Mouse (Mus musculus) lung, embryonic 15.5 days (tissue): ENCODE data around the gene Depdc5. TPM values are rescaled to one million over a fixed set of nuclear protein-coding genes. Genes with fewer than 3 reads are reported as not detected.
"Not testable (repeated sequence)": the region's sequence is repeated elsewhere in the genome, so short reads cannot be mapped to it uniquely, and the experiment has no call there.

Experiments
- ATAC-seq: fragments of 200-750 bp; cut with Nextera tagmentation; 2 replicates; pipeline ENCODE4 v1.8.0; 2017; ENCODE audit warnings: moderate number of reproducible peaks, borderline replicate concordance; ENCODE audit not compliant: low FRiP score, low TSS enrichment; ENCODE audit errors: extremely low read depth
- H3K27ac ChIP-seq: fragments of 300-500 bp; sonication (generic); 2 replicates; pipeline ENCODE4 v1.5.1; 2015; ENCODE audit warnings: moderate library complexity, mild to moderate bottlenecking, inconsistent platforms
- H3K27me3 ChIP-seq: fragments of 300-500 bp; sonication (generic); 2 replicates; pipeline ENCODE4 v1.6.1; 2015; ENCODE audit warnings: inconsistent platforms
- H3K36me3 ChIP-seq: fragments of 300-500 bp; sonication (generic); 2 replicates; pipeline ENCODE4 v1.6.1; 2015; ENCODE audit warnings: inconsistent platforms
- H3K4me1 ChIP-seq: fragments of 300-500 bp; sonication (generic); 2 replicates; pipeline ENCODE4 v1.6.1; 2015; ENCODE audit warnings: inconsistent platforms
- H3K4me2 ChIP-seq: fragments of 300-500 bp; sonication (generic); 2 replicates; pipeline ENCODE4 v1.6.1; 2015; ENCODE audit warnings: inconsistent platforms, mild to moderate bottlenecking, moderate library complexity
- H3K4me3 ChIP-seq: fragments of 300-500 bp; sonication (generic); 2 replicates; pipeline ENCODE4 v1.5.1; 2015; ENCODE audit warnings: mild to moderate bottlenecking, inconsistent platforms
- H3K9ac ChIP-seq: fragments of 300-500 bp; sonication (generic); 2 replicates; pipeline ENCODE4 v1.6.1; 2015; ENCODE audit warnings: inconsistent platforms
- H3K9me3 ChIP-seq: fragments of 300-500 bp; sonication (generic); 2 replicates; pipeline ENCODE4 v1.6.1; 2016; ENCODE audit warnings: inconsistent platforms
- WGBS: fragments of 180-500 bp; shearing (Covaris S2); methylation state at CpG from one replicate; pipeline ENCODE4 v1.1.7; 2015; 5-methylcytosine and 5-hydroxymethylcytosine counted together
- polyA plus RNA-seq: library from polyadenylated mRNA; unstranded; fragments of >200 nt; fragmentation: Nextera tagmentation; extraction: Ambion mirVana; gene quantifications from 2 replicates; pipeline ENCODE4 v1.2.1, GENCODE M21; 2015

The Depdc5 gene
- polyA plus RNA-seq, 1 experiment from 2014 or later, result 27.2 TPM

DNA sequence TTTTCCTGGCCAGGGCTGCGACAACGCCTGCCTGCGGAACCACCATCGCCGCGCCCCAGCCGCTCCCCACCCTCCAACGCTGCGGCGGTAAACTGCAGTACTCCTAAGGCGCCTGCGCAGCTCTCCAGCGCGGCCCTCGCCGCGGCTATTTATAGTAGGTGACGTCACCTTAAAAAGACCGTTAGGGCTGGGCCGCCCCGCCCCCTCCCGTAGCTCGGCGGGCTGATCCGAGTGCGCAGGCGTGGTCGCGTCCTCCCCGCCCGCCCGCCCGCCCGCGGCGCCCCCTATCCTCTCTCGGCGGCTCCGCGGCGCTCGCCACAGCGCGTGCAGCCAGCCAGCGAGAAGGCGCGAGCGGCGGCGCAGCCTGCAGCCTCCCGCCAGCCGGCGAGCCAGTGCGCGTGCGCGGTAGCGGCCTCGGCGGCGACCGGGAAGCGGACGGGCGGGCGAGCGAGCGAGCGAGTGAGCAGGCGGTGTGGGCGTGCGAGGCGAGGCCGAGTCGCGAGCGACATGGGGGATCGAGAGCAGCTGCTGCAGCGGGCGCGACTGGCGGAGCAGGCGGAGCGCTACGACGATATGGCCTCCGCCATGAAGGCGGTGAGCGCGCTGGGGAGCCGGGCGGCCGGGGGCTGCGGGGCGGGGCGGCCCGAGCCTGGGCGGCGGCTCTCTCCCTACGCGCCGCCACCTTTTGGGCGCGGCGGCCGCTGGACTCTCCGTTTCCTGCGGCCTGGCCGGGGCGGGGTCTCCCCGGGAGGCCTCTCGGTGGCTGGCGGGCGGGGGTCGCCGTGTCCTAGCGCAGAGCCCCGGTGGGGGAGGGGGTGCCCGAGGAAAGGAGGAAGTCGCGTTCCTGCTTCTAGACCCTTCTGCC, 155.3 kb downstream of the Depdc5 start, which contains the start of gene Ywhah:
TSS of gene Ywhah (plus strand) at position 256 of the 865 bp plus-strand sequence.
- 0% methylated on average over 93 of the region's 121 CpGs for WGBS

DNA sequence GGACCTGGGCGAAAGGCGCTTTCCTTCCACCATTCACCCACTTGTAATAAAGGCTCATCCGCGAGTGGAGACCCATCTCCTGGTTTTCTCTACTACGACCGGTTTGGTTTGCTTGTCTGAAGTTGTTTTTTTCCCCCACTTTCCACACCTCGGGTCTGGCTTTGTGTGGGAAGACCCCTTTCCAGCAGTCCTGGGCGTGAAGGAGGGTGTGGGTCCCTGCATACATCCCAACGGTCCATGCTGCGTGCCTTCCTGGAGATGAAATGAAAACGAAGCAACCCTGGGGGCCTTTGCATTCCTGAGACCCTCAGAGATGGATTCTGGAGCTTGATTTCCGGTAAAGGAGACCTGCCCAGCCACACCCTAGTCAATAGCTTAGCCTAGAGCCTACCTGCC, 155.9 kb downstream of the Depdc5 start:
- no peak for ATAC-seq
- H3K27me3 ChIP-seq, result no peaks in the 10 kb centered on the region
- peak overlapping the region; percentile 80 for H3K4me3 ChIP-seq
- H3K9me3 ChIP-seq, result no peaks in the 10 kb centered on the region
- H3K9ac ChIP-seq, result peak overlapping the region; percentile 92
- peaks cover 10% of the 10 kb centered on the region for H3K36me3 ChIP-seq
- WGBS, result under 1% methylated on average over 12 of the region's 12 CpGs
- peaks cover 29% of the 10 kb centered on the region for H3K4me1 ChIP-seq
- H3K27ac ChIP-seq, result peak overlapping the region; percentile 100
- H3K4me2 ChIP-seq, result peak overlapping the region; percentile 61

More for the DNA sequence above, 155.3 kb downstream of the Depdc5 start, which contains the start of gene Ywhah:
- H3K27ac ChIP-seq, result peak within 1 kb of the TSS; percentile 100
- peaks cover 5% of the 10 kb centered on the region for H3K36me3 ChIP-seq
- H3K9me3 ChIP-seq, result no peaks in the 10 kb centered on the region
- H3K9ac ChIP-seq, result peak within 1 kb of the TSS; percentile 92
- peak; percentile 98 for ATAC-seq
- peak within 1 kb of the TSS; percentile 80 for H3K4me3 ChIP-seq
- peaks cover 25% of the 10 kb centered on the region for H3K4me1 ChIP-seq
- H3K4me2 ChIP-seq, result peak within 1 kb of the TSS; percentile 77
- H3K27me3 ChIP-seq, result no peaks in the 10 kb centered on the region

DNA sequence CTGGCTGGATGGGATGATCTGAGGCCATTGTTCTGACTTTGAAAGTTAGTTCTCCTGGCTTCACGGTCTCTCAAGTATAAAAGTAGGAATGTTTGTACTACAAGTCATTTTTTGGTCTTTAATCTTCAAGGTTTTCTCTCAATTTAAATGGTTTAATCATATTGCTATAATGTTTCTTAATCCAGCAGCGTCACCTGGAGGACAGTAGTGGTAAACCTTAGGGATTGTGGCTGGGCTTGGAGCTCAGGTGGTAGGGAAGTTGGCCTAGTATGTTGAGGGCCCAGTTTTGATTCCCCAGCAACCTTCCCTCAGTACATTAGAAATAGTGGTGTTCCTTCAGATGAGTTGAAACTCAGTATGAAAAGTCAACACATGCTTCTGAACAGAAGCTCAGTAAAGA, 158.1 kb downstream of the Depdc5 start:
- Histone ChIP-seq H3K27me3 (no peaks in the 10 kb centered on the region), H3K27ac (no peak overlapping the region), H3K9me3 (no peaks in the 10 kb centered on the region), H3K4me3 (no peak overlapping the region), H3K4me1 (peaks cover 29% of the 10 kb centered on the region), H3K9ac (no peak overlapping the region), H3K36me3 (peaks cover 26% of the 10 kb centered on the region), H3K4me2 (0 out of 2 replicates have a peak overlapping the region, but pooled peaks have one; percentile 2)
- WGBS, result 84% methylated on average over 2 of the region's 2 CpGs
- no peak for ATAC-seq

DNA sequence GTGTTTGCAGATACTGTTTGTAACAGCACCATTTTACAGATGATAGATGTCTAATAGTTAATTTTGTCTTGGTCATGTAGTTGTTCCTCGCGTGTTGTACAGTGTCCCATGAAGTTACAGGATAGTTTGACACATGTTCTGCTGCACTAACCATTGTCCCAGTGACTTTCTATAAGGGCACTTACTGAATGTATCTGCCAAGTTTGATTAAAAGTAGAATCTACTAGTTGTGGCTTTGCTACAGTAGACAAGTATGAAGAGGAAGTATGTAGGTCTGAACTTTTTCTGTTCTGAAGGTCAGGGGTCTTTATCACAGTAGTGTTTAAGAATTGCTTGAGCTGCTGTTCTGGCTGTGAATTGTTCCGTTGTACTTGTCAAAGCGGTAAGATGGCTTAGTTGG, 159.8 kb downstream of the Depdc5 start:
- ATAC-seq, result no peak
- no peaks in the 10 kb centered on the region for H3K9me3 ChIP-seq
- H3K9ac ChIP-seq, result no peak overlapping the region
- no peak overlapping the region for H3K4me3 ChIP-seq
- 90% methylated on average over 4 of the region's 4 CpGs for WGBS
- peaks cover 23% of the 10 kb centered on the region for H3K4me1 ChIP-seq
- H3K4me2 ChIP-seq, result no peak overlapping the region
- H3K36me3 ChIP-seq, result peaks cover 32% of the 10 kb centered on the region
- no peak overlapping the region for H3K27ac ChIP-seq
- no peaks in the 10 kb centered on the region for H3K27me3 ChIP-seq

DNA sequence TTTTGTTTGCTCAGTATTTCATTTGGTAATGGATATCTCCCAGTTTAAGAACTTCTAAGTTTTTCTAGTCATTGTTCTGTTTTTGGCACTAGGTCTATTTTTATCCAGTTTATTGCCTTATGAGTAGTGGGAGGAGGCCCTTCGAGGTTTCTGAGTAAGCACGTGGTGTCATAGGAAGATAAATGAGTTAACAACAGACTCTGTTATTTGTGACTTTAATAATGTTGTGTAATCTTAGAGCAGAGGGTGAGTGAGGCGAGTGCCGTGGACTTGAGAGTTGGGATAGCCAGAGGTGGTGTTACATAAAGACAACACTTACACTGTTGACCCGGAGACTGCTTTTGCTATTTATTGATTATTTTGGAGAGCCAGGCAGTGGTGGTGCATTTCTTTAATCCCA, 161.0 kb downstream of the Depdc5 start:
- Histone ChIP-seq H3K4me1 (peaks cover 23% of the 10 kb centered on the region), H3K27ac (no peak overlapping the region), H3K27me3 (no peaks in the 10 kb centered on the region), H3K4me2 (no peak overlapping the region), H3K4me3 (no peak overlapping the region), H3K9me3 (no peaks in the 10 kb centered on the region), H3K36me3 (peaks cover 38% of the 10 kb centered on the region), H3K9ac (no peak overlapping the region)
- 47% methylated on average over 5 of the region's 5 CpGs for WGBS
- ATAC-seq, result no peak

DNA sequence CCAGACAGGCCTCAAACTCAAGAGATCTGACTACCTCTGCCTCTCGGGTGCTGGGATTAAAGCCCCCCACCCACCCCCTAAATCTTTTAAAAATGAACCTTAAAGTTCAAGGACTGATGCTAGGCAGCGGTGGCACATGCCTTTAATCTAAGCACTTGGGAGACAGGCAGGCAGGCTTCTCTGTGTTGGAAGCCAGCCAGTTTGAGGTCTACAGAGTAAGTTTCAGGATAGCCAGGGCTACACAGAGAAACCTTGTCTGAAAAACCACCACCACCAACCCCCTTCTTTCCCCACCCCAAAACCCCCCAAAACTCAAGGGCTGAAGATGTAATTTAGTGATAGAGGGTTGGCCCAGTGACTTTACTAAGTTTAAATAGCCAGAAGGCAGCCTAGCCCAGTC, 165.2 kb downstream of the Depdc5 start:
- Histone ChIP-seq H3K9me3 (no peaks in the 10 kb centered on the region), H3K4me1 (0 out of 2 replicates have a peak, but pooled peaks cover 4% of the 10 kb centered on the region), H3K9ac (no peak overlapping the region), H3K36me3 (peaks cover 34% of the 10 kb centered on the region), H3K4me2 (no peak overlapping the region), H3K4me3 (no peak overlapping the region), H3K27ac (no peak overlapping the region), H3K27me3 (no peaks in the 10 kb centered on the region)
- 63% methylated on average over 2 of the region's 2 CpGs for WGBS
- no peak for ATAC-seq

DNA sequence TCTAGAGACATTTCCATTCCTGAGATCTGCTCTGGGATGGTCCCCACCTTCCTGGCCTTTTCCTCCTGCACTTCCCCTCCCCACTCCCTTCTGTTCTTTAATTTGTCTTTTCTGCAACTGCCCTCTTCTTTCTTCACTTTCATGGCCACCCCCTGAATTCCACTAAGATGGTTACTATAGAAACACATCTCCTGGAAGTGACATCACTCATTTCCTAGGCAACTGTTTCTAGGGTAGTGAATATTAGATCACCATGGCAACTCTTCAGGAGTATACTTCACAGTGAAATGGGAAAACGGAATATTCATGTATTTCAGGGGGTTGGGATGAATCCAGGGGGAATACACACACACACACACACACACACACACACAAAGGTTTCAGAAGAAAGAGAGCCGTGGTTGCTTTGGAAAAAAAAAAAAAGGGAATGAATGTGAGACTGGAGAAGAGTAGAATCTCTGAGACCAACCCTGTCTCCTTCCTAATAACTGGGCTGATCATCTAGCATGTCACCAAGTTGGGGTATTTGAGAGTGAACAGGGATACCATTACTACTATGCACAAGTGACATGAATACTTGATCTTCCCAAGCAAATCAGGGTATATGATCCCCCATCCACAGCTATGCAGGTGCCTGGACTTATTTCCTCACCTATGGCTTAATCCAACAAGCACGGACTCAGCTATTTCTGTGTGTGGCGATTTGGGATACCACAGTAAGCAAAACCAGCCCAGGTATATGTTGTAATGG, 167.1 kb downstream of the Depdc5 start:
- 53% methylated on average over 4 of the region's 4 CpGs for WGBS
- Histone ChIP-seq H3K9ac (no peak overlapping the region), H3K4me3 (no peak overlapping the region), H3K27me3 (no peaks in the 10 kb centered on the region), H3K4me2 (no peak overlapping the region), H3K27ac (no peak overlapping the region), H3K4me1 (no peaks in the 10 kb centered on the region), H3K36me3 (peaks cover 21% of the 10 kb centered on the region), H3K9me3 (no peaks in the 10 kb centered on the region)
- ATAC-seq, result no peak

DNA sequence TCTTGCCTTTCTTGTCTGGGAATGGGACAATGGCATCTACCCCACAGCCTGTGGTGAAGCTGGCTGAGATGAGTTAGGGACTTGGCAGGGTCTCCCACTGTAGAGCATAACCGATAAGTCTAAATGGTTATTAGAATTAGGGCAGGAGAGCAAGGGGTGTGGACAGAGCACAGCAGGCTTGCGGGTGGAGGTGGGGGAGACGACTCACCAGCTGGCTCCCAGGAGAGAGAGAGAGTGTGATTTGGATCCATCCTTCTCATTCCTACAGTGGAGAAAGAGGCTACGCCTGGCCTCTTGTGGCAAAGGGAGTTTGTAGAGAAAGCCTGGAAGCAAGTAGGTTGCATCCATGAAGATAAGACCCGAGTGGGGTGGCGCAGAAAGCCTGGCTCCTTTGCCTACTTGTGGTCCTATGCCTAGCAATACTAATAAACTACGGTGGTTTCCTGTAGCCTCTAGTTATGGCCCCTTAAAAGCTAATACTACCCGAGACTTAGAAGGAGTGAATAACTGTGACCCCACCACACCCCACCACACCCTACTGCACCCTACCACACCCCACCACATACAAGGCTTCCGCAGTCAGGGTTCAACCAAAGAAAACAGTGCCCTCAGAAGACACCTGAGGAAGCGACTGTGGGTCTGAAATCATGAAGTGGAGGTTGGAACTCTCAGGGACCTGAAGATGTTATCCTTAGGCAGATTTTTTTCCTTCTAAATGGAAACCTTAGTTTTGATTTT, 168.7 kb downstream of the Depdc5 start:
- H3K9ac ChIP-seq, result no peak overlapping the region
- no peaks in the 10 kb centered on the region for H3K27me3 ChIP-seq
- no peak for ATAC-seq
- no peak overlapping the region for H3K4me2 ChIP-seq
- no peak overlapping the region for H3K4me3 ChIP-seq
- no peak overlapping the region for H3K27ac ChIP-seq
- H3K4me1 ChIP-seq, result no peaks in the 10 kb centered on the region
- WGBS, result 79% methylated on average over 10 of the region's 10 CpGs
- H3K9me3 ChIP-seq, result no peaks in the 10 kb centered on the region
- H3K36me3 ChIP-seq, result peaks cover 12% of the 10 kb centered on the region

DNA sequence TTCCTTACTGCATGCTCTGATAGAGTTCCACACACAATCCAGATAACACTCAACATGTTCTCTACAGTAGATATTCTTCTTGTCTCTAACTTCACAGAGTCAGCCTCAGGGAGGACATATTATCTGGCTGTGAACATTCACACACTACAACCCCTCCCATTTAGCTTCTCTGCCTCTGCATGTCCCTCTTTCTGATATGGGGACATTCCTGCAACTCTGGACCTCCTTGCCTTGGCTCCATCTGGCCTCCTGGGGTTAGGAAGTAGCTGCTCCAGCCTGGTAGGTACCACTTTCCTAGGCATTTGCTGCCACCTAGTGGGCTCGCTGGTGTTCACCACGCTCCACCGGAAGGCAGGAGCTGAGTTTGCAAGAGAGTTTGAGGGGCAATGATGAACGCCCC, 169.6 kb downstream of the Depdc5 start:
- Histone ChIP-seq H3K27me3 (no peaks in the 10 kb centered on the region), H3K9ac (no peak overlapping the region), H3K4me3 (no peak overlapping the region), H3K27ac (no peak overlapping the region), H3K9me3 (no peaks in the 10 kb centered on the region), H3K36me3 (peaks cover 8% of the 10 kb centered on the region), H3K4me1 (no peaks in the 10 kb centered on the region), H3K4me2 (no peak overlapping the region)
- ATAC-seq, result peak; percentile 67; the same call in 1 of the 2 replicates
- WGBS, result 0% methylated on average over 4 of the region's 4 CpGs

DNA sequence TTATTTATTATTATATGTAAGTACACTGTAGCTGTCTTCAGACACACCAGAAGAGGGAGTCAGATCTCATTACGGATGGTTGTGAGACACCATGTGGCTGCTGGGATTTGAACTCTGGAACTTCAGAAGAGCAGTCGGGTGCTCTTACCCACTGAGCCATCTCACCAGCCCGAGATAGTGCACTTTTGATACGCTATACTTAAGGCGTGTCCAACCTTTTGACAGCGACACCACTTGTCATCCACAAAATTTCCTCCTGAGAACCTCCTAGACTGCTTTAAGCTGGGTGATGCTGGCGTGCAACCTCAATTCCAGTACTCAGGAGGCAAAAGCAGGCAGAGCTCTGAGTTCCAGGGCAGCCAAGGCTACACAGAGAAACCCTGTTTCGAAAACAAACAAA, 170.1 kb downstream of the Depdc5 start:
- 38% methylated on average over 8 of the region's 8 CpGs for WGBS
- H3K27ac ChIP-seq, H3K4me1 ChIP-seq, H3K27me3 ChIP-seq, H3K9ac ChIP-seq, H3K4me3 ChIP-seq, ATAC-seq, H3K9me3 ChIP-seq, H3K36me3 ChIP-seq, H3K4me2 ChIP-seq: not testable (repeated sequence)

DNA sequence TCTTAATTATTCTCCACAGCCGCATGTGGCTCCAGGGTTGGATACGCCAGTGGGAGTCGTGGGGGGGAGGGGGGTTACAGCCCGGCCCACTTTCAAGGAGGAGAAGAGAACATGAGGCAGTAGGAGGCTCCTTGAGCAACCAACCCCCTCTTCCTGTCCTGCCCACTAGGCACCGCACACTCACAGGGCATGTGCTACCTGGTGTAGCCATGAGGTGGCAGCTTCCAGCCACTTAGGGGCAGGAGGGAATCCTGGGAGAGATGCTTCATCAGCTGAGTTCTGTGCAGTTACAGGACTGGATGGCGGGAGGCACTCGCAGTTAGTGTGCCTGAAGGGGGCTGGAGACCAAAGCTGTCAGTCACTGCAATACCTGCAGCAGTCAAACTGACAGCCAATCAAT, 170.6 kb downstream of the Depdc5 start:
- H3K36me3 ChIP-seq, result no peaks in the 10 kb centered on the region; the same call in 1 of the 2 replicates
- no peak overlapping the region for H3K4me2 ChIP-seq
- 18% methylated on average over 7 of the region's 7 CpGs for WGBS
- no peaks in the 10 kb centered on the region for H3K4me1 ChIP-seq
- H3K27me3 ChIP-seq, result no peaks in the 10 kb centered on the region
- peak; percentile 19; the same call in 1 of the 2 replicates for ATAC-seq
- H3K9ac ChIP-seq, result no peak overlapping the region
- H3K9me3 ChIP-seq, result no peaks in the 10 kb centered on the region
- H3K27ac ChIP-seq, result no peak overlapping the region
- no peak overlapping the region for H3K4me3 ChIP-seq
